Mouse (Mus musculus): ENCODE measurements around the gene Pigk. TPM values are rescaled to one million over a fixed set of nuclear protein-coding genes. Genes with fewer than 3 reads are reported as not detected.
"Not testable (repeated sequence)": the region's sequence is repeated elsewhere in the genome, so short reads cannot be mapped to it uniquely, and the experiment has no call there.

Pigk gene
- total RNA-seq (2015; ENCODE audit: low replicate concordance): 12.1 and 13.8 TPM in 2 replicates
- 5.9 and 10.1 TPM in 2 replicates for total RNA-seq (2017; ENCODE audit: low replicate concordance)

DNA sequence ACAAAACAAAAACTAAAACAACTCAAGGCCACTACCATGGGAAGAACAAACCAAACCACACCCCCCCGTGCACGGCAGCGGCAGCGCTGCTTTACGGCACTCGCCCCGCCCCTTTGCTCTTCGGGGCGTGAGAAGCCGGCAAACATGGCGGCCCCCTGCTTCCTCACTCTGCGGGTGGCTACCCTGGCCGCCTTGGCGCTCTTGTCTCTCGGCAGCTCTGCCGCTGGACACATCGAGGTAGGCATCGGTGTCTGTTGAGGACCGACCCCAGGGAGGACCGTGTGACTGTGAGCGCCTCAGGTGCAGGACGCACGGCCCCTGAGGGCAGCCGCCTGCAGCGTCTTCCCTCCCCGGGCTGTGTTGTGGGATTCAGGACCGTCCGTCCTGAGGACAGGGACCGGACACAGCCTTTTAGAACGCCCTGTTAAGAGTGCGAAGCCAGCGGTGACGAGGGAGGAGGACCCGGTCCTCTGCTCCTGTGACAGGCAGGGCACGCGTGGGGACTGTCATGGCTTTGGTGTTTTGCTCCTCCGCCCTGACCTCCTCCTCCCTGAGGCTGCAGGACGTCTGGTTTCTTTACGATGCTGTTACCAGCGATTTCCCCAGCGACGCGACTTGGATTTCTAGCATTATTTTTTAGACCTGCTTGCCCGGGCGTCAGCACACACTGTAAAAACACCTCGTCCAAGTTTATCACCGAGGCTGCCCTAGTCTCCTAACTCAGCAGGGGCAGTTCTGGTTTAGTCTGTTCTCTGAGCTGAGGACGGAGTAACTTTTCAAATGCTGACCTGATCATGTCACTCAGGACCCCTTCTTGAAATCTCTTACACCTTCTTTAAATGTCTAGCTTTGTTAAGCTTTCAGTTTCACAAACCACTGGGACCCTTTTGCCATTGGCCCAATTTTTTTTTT lies at the start of gene Pigk:
Gene Pigk, plus strand, starts transcription at position 110 of the 912 bp plus-strand sequence.
- peak; percentile 98 for ATAC-seq (replicated peaks; ENCODE audit: low FRiP score, poor library complexity, severe bottlenecking)

DNA sequence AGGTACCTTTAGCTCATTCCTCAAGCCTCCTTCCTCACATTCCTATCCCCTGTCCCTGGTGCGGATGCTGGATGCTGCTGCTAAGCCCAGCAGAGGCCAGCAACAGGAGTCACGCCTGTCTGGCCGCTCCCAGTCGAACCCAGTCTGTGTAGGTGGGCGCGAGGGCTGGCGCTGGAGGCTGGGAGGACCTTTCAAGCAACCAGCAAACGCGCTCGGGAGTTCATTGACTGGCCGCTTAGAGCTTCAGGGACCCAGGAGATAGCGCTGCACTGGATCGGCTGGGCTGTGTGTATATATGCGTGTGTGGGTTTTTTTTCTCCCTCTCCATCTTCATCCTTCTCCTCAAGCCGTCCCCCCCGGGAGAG lies 46.9 kb upstream of the Pigk start:
- no peak for ATAC-seq (replicated peaks; ENCODE audit: low FRiP score, poor library complexity, severe bottlenecking)

DNA sequence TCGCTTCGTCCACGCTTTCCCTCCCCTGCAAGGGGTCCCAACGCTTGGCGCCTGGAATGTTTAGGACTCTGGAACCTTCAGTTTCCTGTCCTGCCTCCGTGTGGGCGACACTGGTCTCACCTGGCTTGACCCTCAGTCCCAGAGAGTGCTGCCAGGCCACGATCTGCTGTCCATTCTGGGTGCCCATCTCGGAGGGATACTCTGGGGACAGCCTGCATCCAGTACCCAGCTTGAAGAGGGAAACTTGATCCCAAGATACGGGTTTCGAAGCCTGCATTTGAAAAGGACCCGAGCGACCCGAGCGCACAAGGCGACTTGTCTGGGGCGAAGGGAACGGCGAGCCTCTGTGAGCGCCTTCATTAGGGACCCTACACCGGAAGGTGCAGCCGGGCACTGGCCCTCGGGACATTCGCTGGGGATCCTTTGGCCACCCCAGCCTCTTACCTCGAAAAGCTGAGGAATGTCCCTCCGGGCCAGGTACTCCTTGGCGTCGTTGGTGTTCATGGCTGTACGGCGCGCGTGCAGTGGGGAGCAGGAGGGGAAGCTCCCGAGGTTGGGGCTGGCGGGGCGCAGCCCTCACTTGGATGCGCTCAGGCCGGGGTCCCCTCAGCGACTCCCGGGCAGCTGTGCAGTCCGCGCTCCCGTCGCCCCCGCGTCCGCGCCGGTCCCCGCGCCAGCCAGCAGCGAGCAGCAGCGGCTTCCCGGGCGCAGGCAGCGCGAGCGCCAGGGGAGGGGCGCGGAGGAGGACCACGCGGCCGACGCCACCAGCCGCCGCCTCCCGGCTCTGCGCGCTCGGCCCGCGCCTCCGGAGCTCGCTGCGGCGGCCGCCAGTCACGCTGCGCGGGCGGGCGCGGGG lies 46.3 kb upstream of the Pigk start:
- ATAC-seq (replicated peaks; ENCODE audit: low FRiP score, poor library complexity, severe bottlenecking): no peak; the same call in 1 of the 2 replicates

DNA sequence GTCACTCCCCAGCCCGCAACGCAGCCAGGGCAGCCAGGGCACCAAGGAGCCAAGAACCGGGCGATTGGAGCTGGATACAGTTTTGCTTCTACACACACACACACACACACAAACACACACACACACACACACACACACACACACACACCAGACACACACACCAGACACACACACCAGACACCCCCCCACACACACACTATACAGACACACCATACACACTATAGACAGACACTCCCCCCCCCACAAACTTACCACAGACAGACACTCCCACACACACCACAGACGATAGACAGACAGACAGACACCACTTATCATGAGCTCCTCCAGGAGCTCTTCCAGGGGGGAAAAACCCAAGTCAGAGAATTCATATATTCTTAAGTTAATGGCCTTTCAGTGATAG lies 45.7 kb upstream of the Pigk start, which contains the start of gene Ak5:
Gene Ak5, minus strand, starts transcription at position 122 of the 400 bp plus-strand sequence.
- ATAC-seq (replicated peaks; ENCODE audit: low FRiP score, poor library complexity, severe bottlenecking): no peak

DNA sequence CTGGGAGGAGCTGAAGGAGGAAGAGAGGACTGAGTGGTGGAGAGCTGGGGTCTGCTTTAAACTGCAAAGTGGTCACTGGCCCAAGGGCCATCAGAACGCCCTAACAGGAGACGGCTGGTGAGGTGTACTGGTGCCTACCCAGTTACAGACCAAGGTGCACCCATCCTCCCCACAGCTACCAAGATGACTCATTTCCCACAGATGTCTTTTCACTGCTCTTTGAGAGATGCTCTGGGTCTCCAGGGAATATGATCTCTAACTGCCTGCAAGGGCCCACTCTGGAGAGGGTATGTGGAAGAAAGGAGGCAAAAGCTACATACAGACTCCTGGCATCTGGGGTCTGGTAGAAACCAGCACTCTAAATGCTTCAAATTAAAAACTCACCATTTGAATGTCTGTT lies 45.1 kb upstream of the Pigk start:
- no peak for ATAC-seq (replicated peaks; ENCODE audit: low FRiP score, poor library complexity, severe bottlenecking)

DNA sequence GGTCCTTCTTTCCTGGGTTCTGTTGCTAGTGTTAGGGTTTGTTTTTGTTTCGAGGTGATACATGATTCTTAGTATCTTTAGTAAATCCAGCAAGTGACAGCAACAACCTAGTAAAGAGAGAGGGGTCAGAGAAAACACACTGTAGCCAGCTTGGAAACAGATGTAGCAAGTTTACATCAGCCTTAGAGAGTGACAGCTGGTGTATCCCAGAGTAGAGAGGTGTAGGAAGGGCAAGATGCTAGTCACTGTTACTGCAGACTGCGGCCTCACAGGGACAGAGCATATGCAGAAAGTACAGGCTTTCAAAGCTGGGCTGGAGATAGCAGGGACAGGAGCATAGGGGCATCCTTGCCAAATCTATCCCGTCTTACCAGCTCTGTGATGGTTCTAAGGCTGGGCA lies 44.1 kb upstream of the Pigk start:
- ATAC-seq (replicated peaks; ENCODE audit: low FRiP score, poor library complexity, severe bottlenecking): no peak

DNA sequence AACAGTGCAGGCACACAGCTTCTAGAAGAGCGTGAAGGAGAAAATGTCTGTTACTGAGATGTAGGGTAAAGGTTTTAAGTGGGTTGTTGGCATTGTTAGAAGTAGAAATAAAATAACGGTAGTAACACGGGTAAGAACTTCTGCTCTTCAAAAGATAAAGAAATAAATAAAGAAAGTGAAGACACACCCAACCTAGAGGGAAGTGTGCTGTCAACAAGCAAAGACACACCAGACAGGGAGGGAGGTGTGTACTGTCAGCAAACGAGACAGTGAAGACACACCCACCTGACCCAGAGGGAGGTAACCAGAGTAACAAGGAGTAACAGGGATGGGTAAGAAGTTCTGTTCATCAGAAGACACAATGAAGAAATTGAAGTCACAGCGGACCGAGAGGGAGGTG lies 39.2 kb upstream of the Pigk start:
- ATAC-seq (replicated peaks; ENCODE audit: low FRiP score, poor library complexity, severe bottlenecking): no peak

DNA sequence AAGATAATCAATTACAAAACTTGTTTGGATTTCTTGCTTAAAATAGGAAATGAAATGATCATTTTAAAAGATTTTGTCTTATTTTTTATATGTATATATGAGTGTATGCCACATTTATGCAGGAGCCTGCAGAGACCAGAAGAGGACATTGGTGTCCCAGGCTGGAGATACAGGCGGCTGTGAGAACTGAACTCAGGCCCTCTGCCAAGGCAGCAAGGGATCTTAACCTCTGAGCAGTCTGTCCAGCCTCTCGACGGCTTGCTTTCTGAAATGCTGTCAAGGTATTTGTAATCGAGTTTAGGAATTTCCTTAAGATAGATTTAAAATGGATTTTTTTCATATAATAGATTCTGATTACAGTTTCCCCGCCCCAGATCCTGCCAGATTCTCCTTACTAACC lies 25.4 kb upstream of the Pigk start:
- no peak for ATAC-seq (replicated peaks; ENCODE audit: low FRiP score, poor library complexity, severe bottlenecking)

DNA sequence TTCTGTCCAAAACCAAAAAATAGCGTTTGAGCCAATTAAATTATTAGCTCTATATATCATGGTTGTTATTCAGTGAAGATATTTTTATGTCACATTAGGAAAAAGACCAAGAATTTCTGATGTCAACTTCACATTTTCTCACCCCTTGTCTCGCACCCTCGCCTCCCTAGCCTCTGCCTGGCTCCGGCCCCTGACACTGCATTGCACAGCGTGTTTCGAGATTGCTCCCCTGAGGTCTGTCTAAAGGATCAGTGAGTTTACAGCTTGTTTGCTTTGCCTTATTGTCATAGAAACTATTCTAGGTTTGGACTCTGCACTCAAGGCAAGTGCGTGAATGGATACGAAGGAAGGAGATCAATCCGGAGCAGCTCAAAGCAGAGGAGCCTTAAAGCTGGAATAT lies 24.8 kb upstream of the Pigk start:
- ATAC-seq (replicated peaks; ENCODE audit: low FRiP score, poor library complexity, severe bottlenecking): no peak

DNA sequence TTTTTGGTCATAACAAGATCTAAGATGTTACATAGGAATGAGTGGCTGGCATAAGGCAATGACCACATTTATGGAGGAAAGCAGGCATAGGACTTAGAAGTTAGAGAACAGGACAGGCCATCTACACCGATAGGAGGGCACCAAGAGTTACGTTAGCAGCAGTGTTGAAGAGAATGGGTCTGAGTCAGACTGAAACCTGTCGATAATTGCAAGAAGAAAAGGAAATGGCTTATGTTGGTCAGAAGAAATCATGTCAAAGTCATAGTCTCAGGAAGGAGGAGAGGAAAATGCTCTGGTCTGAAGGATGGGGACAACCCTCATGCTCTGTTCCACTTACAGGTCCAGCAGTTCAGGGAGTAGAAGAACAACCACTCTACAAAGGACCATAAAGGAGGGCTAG lies 18.9 kb upstream of the Pigk start:
- ATAC-seq (replicated peaks; ENCODE audit: low FRiP score, poor library complexity, severe bottlenecking): no peak

DNA sequence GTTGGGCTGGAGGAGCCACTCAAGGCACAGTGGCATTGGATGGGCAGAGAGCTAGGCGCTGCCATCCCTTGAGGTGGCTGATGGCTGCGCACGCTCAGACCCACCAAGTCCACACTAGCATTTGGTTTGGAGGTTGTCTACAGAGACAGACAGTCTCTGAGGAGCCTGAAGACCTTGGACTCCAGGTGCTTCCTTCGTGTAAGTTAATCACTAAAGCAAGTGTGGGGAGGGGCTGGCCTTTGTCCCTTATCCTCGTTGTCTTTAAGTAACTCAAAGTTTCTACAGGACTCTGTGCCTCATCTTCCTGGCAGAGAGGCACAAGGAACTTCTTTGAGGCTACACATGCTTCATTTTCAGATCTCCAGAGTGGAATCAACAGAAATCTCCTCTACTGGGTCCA lies 15.9 kb upstream of the Pigk start:
- no peak for ATAC-seq (replicated peaks; ENCODE audit: low FRiP score, poor library complexity, severe bottlenecking)

DNA sequence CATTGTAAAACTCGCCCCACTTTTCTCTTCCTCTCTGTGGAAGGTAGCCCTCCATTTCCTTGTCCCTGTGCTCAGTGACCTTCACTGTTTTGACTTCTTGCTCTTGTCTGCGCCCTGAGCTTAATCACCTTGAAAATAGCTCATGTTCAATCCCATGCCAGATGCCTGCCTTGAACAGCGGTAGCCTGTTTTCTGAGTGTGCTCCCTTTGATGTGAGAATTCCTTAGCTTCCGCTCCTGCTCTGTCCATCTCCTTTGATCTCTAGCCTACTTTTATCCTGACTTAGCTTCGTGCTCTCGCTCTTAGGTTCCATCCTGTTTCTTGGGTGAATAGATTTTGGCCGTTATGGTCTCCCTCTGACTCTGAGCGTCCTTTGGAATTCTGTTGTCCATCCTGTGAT lies 14.6 kb upstream of the Pigk start:
- no peak for ATAC-seq (replicated peaks; ENCODE audit: low FRiP score, poor library complexity, severe bottlenecking)

DNA sequence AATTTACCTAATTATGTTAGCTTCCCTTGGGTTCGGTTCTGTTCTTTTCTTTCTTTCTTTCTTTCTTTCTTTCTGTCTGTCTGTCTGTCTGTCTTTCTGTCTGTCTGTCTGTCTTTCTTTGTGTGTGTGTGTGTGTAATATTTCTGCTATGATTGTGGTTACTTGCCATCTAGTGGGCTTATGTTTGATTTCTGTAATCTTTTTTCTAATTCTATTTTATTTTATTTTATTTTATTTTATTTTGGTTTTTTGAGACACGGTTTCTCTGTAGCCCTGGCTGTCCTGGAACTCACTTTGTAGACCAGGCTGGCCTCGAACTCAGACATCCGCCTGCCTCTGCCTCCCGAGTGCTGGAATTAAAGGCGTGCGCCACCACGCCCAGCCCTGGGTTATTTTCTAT lies 12.4 kb upstream of the Pigk start:
- not testable (repeated sequence) for ATAC-seq (replicated peaks; ENCODE audit: low FRiP score, poor library complexity, severe bottlenecking)

DNA sequence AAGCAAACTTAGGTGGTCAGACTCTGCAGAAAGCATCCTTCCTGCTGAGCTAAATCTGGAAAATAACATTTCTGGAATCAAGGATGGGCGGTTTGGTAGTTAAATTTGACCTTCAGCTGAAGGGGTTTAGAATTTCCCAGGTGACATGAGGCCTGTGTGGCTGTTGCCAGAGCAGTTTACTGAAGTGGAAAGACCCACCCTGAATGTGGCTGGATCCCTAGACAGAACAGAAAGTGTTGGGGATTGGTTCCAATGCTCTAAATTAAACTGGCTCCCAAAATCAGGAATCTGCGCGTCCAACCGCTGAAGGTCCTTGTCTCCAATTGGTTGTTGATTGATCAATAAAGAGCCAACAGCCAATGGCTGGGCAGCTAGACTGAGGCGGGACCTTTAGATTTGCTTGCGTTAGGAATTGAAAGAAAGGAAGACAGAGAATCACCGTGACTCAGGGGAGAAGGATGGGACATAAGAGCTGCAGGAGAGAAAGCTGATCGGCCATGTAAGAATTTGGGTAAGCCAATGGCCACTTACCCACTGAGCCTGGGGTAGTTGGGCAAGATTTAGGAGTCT lies 11.5 kb upstream of the Pigk start:
- no peak for ATAC-seq (replicated peaks; ENCODE audit: low FRiP score, poor library complexity, severe bottlenecking)

DNA sequence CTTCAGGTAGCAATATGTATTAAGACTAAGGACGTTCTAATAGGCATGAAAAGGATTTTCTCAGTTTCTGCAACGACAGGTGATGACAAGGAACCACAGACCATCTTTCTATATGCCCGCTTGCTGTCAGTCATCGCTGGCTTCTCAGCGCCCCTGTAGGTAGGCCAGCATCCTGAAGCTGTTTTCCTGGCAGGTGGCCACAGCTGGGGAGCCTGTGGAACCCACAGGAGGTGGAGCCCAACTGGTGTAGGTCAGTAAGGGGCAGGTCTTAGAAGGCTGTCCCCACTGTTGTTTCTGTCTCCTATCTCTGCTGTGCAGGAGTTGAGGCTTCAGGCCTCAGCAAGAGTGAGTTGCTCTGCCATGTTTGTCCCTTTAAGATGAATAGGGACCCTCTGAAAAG lies 8.1 kb upstream of the Pigk start:
- no peak for ATAC-seq (replicated peaks; ENCODE audit: low FRiP score, poor library complexity, severe bottlenecking)

DNA sequence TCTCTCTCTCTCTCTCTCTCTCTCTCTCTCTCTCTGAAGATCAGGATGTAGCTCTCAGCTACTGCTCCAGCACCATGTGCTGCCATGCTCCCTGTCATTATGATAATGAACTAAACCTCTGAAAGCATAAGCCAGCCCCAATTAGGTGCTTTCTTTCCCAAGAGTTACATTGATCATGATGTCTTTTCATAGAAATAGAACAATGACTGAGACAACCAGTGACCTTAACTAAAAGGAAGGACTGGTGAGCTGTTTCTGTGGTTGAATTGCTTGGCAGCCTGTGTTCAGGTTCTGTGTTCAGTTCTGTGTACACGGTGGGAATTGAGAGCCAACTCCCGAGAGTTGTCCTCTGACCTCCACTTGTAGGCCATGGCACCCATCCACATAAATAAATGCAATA lies 7.0 kb upstream of the Pigk start:
- no peak for ATAC-seq (replicated peaks; ENCODE audit: low FRiP score, poor library complexity, severe bottlenecking)

DNA sequence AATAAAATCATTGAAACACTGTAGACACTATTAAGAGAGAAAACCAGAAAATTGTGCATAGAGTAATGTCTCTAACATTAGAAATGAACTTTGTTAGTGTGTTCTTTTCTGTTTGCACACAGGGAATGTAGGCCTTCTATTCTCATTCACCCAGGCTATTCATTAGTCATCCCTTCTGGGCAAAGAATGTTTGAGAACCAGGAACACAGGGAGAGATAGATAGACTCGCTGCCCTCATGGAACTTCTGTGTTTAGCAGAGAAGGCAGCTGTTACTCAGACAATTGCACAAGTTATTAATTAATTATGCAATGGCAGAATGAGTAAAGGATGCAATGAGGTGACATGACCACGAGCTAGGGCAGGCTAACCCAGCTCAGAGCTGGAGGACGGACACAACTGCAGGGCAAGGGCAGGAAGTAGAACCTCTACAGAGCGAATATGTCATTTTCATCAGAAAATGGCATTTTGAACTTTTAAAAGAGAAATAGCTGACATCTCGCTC lies 6.5 kb upstream of the Pigk start:
- no peak for ATAC-seq (replicated peaks; ENCODE audit: low FRiP score, poor library complexity, severe bottlenecking)

DNA sequence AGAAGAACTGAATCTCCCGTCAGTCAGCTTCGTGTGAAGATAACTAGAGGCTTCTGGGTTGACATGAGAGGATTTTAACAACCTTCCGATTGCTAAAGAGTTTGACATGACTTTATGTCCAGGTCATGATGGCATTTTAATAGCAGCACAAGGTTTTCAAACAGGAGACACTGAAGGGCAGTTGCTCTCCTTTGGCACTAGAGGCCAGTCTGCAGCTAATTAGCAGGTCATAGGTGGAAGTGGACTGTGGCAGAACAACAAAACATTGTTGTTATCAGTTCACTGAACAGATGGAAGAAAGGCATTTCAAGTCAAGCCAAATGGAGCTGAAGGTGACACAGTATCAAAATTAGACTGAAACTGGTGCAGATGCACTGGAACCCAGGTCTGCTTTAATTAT lies 4.0 kb upstream of the Pigk start:
- ATAC-seq (replicated peaks; ENCODE audit: low FRiP score, poor library complexity, severe bottlenecking): no peak

DNA sequence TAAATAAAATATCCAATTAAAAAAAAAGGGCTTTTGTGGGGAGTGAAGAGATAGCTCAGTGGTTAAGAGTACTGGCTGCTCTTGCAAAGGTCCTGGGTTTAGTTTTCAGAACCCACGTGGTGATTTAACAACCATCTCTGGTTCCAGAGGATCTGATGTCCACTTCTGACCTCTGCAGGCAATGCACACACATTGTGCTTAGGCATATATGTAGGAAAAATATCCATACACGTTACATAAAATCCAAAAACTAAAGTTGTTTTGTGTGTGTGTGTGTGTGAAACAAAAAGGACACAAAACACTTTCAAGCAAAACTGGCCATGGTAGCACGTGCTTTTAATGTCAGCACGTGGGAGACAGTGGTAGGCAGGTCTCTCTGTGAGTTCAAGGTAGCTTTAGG lies 943 bp upstream of the Pigk start:
- no peak for ATAC-seq (replicated peaks; ENCODE audit: low FRiP score, poor library complexity, severe bottlenecking)

DNA sequence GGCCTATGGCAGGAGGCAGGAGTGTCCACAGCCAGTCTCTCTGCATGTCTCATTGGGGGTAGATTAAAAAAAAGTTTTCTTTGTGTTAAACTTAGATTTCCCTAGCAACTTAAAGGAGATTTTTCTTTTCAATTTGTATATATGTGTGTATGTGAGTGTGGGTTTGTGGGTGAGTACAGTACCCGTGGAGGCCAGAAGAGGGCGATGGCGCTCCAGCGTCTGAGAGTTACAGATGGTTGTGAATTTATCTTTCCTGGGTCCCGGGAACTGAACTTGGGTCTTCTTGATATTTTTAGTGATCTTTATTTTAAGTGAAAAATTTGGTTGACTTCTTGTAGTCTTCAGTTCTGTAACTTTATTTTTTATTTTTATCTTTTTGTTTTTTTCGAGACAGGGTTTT lies 7.4 kb downstream of the Pigk start:
- ATAC-seq (replicated peaks; ENCODE audit: low FRiP score, poor library complexity, severe bottlenecking): 0 out of 2 replicates have a peak, but pooled peaks have one; percentile 55
